Mouse (Mus musculus): Measurements from ENCODE around the gene Numbl.

The Numbl gene

DNA sequence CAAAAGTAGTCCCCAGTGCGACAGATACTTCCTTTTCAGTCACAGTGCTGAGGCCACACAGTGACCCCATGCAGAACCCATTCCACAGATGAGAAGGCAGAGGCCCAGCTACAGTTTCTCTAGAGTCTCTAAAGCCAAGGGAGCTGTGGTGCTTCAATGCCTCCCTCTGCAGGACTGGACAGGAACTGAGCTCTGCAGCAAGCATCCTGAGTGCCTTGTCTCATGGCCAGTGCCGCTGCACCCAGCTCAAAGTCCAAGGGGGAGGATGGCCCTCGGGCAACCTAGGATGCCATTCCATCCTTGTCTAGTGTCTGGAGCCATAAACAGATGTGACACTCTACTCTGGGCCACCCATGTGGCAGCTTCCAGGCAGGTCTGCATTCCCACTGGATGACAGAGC lies 2.5 kb upstream of the Numbl start:
- DNase-seq (ENCODE audit: low spot score): no peak

DNA sequence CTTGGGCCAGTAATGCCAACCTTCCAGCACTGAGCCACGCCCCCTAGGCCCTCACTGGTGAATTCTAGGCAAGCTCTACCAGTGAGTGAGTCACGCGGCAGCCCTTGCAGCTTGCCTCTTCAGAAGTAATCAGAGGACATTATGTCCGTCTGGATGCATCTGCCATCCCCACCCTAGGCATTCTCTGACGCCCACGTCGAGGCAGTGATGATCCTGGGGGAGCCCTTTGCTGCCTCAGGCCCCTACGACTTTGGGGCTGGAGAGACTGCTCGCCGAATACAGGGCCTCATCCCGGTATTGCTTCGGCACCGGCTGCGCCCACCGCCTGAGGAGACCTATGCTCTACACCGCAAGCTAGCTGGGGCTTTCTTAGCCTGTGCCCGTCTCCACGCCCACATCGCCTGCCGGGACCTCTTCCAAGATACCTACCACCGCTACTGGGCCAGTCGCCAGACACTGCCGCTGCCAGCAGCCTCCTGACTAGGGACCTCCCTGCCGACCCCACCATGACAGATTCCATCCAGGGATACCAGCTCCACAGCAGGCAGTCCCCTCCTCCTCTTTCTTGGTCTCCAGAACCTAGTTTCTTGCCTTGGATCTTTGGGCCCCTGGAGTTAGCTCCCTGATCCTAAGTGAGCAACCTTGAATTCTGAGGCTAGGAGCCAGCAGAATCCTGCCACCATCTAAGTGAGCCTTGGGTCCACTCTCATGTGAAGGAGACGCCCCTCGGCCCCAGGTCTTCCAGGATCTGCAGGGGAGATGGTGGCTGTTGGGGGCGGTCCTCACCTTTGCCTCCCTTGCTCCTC lies 984 bp upstream of the Numbl start:
- DNase-seq (ENCODE audit: low spot score): no peak

DNA sequence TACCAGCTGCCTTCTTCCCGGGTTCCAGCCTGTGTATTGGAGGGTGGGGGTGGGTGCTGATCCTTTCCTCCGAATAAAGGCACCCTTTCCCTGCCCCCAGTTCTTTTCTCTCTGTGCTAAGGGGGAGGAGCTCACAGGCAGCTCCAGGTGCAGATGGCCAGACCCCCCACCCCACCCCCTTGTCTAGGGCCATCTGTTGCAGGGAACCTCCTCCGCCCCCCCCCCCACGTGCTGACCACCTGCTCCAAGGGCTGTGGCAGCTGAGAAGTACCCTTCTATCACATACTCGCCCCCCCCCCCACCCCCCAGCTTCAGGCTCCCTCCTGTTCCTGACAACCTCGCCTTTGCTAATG lies 405 bp upstream of the Numbl start:
- DNase-seq (ENCODE audit: low spot score): no peak

- DNase-seq (ENCODE audit: low spot score): no peak
Observed at GRCm38 (mm10) chr7:27259271-27259721, 1.1 kb downstream of the Numbl start.

DNA sequence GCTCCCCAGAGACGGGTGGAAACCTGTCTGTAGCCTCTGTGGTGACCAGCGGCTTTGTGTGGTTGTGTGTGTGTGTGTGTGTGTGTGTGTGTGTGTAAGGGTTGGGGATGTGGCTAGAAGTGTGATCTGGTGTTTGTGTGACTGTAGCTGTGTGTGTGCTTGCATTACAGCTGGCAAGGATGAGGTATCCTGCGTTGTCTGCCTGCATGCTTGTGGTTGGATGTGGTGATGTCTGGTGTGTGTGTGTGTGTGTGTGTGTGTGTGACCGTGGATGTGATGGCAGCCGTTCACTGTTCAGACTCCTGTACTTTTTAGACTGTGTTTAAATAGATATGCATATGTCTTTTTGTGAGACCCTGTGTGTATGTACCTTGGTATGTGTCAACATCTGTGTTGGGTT lies 1.5 kb downstream of the Numbl start:
- DNase-seq (ENCODE audit: low spot score): no peak

DNA sequence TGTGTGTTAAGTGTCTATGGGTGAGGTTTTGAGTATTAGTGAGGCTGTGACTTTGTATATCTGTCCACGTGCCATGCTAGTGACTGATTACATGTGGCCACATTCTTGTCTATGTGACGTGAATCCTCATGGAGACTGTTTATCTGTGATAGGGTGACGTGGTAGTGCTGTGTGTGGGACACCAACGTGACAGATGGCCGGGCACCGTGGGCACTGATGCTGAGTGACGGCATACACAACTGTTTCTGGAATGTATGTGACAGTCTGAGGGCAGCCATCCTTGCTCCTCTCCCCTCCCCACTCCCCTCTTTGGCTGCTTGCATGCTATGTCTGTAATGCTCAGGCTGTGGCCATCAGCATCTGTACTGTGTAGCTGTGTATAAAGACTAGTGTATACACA lies 2.6 kb downstream of the Numbl start:
- DNase-seq (ENCODE audit: low spot score): no peak

- no peak for DNase-seq (ENCODE audit: low spot score)
Observed at GRCm38 (mm10) chr7:27261888-27262287, 3.7 kb downstream of the Numbl start.

GRCm38 (mm10) chr7:27264761-27265160 lies 6.5 kb downstream of the Numbl start:
- DNase-seq (ENCODE audit: low spot score): no peak

- DNase-seq (ENCODE audit: low spot score): no peak
Observed at GRCm38 (mm10) chr7:27266515-27267128, 8.4 kb downstream of the Numbl start.

DNA sequence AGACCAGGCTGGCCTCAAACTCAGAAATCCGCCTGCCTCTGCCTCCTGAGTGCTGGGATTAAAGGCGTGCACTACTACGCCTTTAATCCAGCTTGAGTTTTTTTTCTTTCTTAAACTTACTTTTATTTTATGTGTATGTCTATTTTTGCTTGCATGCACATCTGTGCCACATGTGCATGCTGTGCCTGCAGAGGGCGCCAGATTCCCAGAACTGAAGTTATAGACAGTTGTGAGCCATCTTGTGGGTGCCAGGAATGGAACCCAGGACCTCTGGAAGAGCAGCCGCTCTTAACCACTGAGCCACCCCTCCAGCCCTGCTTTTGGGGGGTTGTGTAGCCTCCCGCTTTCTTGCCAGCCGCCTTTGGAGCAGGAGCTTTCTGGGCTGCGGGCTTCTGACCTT lies 13.2 kb downstream of the Numbl start:
- no peak for DNase-seq (ENCODE audit: low spot score)

DNA sequence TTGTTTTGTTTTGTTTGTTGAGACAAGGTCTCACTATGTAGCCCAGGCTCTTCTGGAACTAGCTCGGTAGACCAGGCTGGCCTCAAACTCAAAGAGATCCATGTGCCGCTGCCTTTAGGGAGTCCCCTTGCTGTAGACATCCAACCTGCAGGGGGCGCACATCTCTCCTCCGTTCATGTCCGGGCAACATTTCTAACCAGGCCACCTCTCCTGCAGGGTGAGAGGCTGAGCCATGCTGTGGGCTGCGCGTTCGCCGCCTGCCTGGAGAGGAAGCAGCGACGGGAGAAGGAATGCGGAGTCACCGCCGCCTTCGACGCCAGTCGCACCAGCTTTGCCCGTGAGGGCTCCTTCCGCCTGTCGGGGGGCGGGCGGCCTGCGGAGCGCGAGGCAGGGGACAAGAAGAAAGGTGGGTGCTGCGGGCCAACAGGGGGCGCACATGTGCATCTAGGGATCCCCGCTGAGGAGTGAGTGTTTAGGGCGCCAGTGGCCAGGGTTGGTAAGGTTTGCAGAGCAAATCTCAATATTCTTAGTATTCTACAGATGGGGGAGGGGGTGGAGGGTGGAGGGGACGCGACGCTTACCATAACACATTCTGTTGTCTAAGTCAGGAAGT lies 15.6 kb downstream of the Numbl start:
- no peak for DNase-seq (ENCODE audit: low spot score)

GRCm38 (mm10) chr7:27274916-27275315 lies 16.7 kb downstream of the Numbl start:
- DNase-seq (ENCODE audit: low spot score): no peak

DNA sequence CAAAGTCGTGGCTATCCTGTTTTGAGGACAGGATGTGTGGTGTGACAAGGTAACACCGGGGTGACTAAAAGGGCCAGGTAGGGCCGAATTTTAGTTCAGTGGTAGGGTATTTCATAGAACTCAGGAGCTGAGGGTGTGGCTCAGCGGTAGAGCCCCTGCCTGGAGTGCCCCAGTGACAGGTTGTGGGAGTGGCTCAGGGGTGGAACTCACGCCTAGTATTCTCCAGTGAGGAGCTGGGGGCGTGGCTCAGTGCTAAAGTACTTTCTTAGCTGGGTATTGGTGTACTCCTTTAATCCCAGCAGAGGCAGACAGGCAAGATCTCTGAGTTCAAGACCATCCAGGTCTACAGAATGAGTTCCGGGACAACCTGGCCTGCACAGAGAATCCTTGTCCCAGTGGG lies 17.8 kb downstream of the Numbl start:
- no peak for DNase-seq (ENCODE audit: low spot score)

- DNase-seq (ENCODE audit: low spot score): no peak
Observed at GRCm38 (mm10) chr7:27277191-27277590, 19.0 kb downstream of the Numbl start.

GRCm38 (mm10) chr7:27281717-27282116 lies 23.5 kb downstream of the Numbl start:
- DNase-seq (ENCODE audit: low spot score): no peak

- no peak for DNase-seq (ENCODE audit: low spot score)
Observed at GRCm38 (mm10) chr7:27282225-27282624, 24.0 kb downstream of the Numbl start.

GRCm38 (mm10) chr7:27284865-27285697 lies 26.8 kb downstream of the Numbl start:
- DNase-seq (ENCODE audit: low spot score): no peak

- peak; percentile 47 for DNase-seq (ENCODE audit: low spot score)
Observed at GRCm38 (mm10) chr7:27285698-27286066, 27.4 kb downstream of the Numbl start.

DNA sequence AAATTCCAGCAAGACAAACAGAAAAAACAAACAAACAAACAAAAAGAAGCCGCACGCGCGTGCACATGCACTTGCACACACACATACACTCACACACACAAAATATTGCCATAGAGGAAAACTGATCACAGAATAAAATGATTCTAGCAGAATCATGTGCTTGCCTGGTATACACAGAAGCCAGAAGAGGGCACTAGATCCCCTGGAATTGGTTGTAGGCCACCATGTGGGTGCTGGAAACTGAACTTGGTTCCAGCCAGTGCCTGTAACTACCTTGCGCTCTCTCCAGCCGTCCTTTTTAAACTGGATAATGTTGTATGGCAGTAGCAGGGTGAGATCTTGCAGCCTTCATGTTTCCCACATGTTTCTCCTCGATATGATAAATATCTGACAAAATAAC lies 30.5 kb downstream of the Numbl start:
- DNase-seq (ENCODE audit: low spot score): no peak

DNA sequence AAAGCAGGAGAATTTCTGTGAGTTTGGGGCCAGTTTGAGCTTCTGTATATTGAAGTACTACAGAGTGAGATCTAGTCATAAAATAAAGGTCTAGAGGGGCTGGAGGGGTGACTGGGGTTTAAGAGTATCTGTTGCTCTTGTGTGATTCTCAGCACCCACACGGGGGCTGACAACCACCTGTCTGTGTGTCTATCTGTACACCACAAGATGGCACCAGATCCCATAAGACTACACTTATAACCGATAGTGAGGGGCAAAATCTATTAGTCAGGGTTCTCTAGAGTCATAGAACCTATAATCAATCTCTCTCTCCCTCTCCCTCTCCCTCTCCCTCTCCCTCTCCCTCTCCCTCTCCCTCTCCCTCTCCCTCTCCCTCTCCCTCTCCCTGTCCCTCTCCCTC lies 32.3 kb downstream of the Numbl start:
- no peak for DNase-seq (ENCODE audit: low spot score)

DNA sequence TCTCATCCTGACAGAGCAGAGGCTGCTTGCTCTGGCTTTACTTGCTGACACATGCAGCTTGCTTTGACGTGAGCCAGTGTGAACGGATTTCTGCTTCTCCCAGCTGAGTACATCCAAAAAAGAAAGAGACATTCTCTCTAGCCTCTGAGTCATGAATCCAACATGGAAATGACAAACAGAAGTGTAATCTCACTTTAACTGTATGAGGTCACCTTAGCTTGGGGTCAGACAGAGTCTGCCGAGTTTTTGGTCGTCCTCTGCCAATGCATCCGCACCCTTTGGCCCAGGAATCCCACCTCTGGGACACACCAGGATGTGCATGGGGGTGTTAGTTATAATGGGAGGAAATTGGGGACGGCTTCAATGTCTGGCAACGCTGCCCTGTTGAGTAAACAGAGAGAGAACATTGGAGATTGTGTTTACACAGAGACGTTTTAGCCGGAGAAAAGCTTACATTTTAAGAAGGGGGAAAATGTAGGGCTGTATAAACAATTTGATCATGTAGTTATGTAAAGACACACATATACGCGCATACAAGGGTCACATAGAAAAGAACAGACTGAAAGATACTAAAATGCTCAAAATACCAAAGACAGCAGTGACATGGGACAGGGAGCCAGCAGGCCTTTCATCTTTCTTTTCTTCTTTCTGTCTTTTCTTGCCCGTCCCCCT lies 33.7 kb downstream of the Numbl start:
- DNase-seq (ENCODE audit: low spot score): no peak

DNA sequence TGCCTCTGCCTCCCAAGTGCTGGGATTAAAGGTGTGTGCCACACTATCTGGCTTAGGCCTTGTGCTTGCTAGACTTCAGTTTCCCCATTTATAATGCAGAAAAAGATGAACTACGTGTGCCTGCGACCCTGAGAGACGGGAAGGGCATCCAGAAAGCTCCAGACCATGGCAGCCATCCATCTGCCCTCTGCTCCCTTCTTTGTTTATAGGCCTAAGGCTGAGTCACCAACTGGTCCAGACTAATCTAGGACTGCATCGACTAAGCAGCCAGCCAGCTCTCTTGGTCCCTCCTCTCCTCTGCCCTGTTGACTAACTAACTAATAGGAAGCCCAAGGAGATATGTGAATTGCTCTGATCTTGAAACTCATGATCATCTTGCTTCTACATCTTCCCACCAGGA lies 37.7 kb downstream of the Numbl start:
- no peak for DNase-seq (ENCODE audit: low spot score)

All from layer of hippocampus, adult 9-10 months (tissue).